Mouse (Mus musculus) kidney, postnatal 0 days (tissue): ENCODE data around the gene Efcab6. TPM values are rescaled to one million over a fixed set of nuclear protein-coding genes. Genes with fewer than 3 reads are reported as not detected.
A peak's percentile ranks its signal among the peaks of the same experiment; 100 is the strongest.

ENCODE experiments used
- ATAC-seq: fragments of 200-750 bp; cut with Nextera tagmentation; replicated peaks from 2 replicates; pipeline ENCODE4 v1.8.0; 2017; ENCODE audit warnings: low read depth, moderate number of reproducible peaks, moderate TSS enrichment, moderate library complexity; ENCODE audit not compliant: low FRiP score
- DNase-seq: peaks from one replicate; pipeline ENCODE4 v3.0.0-alpha.2; 2016; ENCODE audit warnings: low spot score
- H3K27ac ChIP-seq: fragments of 300-500 bp; sonication (generic); 2 replicates; pipeline ENCODE4 v1.5.1; 2014; ENCODE audit warnings: mild to moderate bottlenecking
- H3K27me3 ChIP-seq: fragments of 300-500 bp; sonication (generic); 2 replicates; pipeline ENCODE4 v1.6.1; 2014; ENCODE audit warnings: low read length, mixed read lengths; ENCODE audit not compliant: insufficient read depth
- H3K36me3 ChIP-seq: fragments of 300-500 bp; sonication (generic); 2 replicates; pipeline ENCODE4 v1.6.1; 2014; ENCODE audit warnings: low read length, mixed read lengths; ENCODE audit not compliant: insufficient read depth
- H3K4me1 ChIP-seq: fragments of 300-500 bp; sonication (generic); replicated peaks from 2 replicates; pipeline ENCODE4 v1.6.1; 2014; ENCODE audit warnings: antibody characterized with exemption, low read length, mixed read lengths; ENCODE audit not compliant: insufficient read depth
- H3K4me2 ChIP-seq: fragments of 300-500 bp; sonication (generic); 2 replicates; pipeline ENCODE4 v1.6.1; 2014; ENCODE audit warnings: mild to moderate bottlenecking, low read length, moderate library complexity, mixed read lengths
- H3K4me3 ChIP-seq: fragments of 300-500 bp; sonication (generic); replicated peaks from 2 replicates; pipeline ENCODE4 v1.5.1; 2014; ENCODE audit warnings: low read depth, low read length
- H3K9ac ChIP-seq: fragments of 300-500 bp; sonication (generic); 2 replicates; pipeline ENCODE4 v1.6.1; 2014; ENCODE audit warnings: low read depth, low read length
- H3K9me3 ChIP-seq: fragments of 300-500 bp; sonication (generic); replicated peaks from 2 replicates; pipeline ENCODE4 v1.6.1; 2016; ENCODE audit warnings: low read length, inconsistent platforms, mixed read lengths
- CTCF ChIP-seq: IDR thresholded peaks from 2 replicates; pipeline ENCODE4 v1.5.1; 2016; ENCODE audit warnings: antibody characterized with exemption, low read depth, mild to moderate bottlenecking, moderate library complexity
- WGBS: fragments of 180-500 bp; shearing (Covaris S2); extraction: QIAGEN DNeasy Blood & Tissue Kit; methylation state at CpG from one replicate; pipeline ENCODE4 v1.1.7; 2014; 5-methylcytosine and 5-hydroxymethylcytosine counted together
- polyA plus RNA-seq: library from polyadenylated mRNA; unstranded; fragments of >200 nt; fragmentation: Nextera tagmentation; extraction: Ambion mirVana; gene quantifications from 2 replicates; pipeline ENCODE4 v1.2.1, GENCODE M21; 2015

The Efcab6 gene
- polyA plus RNA-seq, 1 experiment from 2014 or later = 0.63 TPM

- no peak for DNase-seq
- WGBS = 77% methylated on average over 3 of the region's 3 CpGs
- Histone ChIP-seq H3K4me1 (no peaks in the 10 kb centered on the region), H3K9ac (no peak overlapping the region), H3K4me3 (no peak overlapping the region), H3K27ac (no peak overlapping the region), H3K36me3 (no peaks in the 10 kb centered on the region), H3K27me3 (no peaks in the 10 kb centered on the region), H3K4me2 (no peak overlapping the region), H3K9me3 (no peaks in the 10 kb centered on the region)
- no peak for TF ChIP-seq CTCF
- ATAC-seq = no peak
These were observed 66.1 kb downstream of the Efcab6 start for GRCm38 (mm10) chr15:83999071-83999470.

- ATAC-seq (no peak), DNase-seq (no peak)
- WGBS = 45% methylated on average over 7 of the region's 7 CpGs
- 0 out of 2 replicates have a peak overlapping the region, but pooled peaks have one; percentile 42 for H3K27ac ChIP-seq
- no peak overlapping the region for H3K9ac ChIP-seq
- TF ChIP-seq CTCF = no peak
- H3K9me3 ChIP-seq = no peaks in the 10 kb centered on the region
- no peaks in the 10 kb centered on the region for H3K27me3 ChIP-seq
- peak overlapping the region; percentile 37 for H3K4me2 ChIP-seq
- no peak overlapping the region for H3K4me3 ChIP-seq
- H3K4me1 ChIP-seq = no peaks in the 10 kb centered on the region
- no peaks in the 10 kb centered on the region for H3K36me3 ChIP-seq
These were observed 66.6 kb downstream of the Efcab6 start for GRCm38 (mm10) chr15:83998586-83998985.

- Histone ChIP-seq H3K36me3 (no peaks in the 10 kb centered on the region), H3K27me3 (no peaks in the 10 kb centered on the region), H3K4me3 (no peak overlapping the region), H3K9me3 (no peaks in the 10 kb centered on the region), H3K4me2 (peak overlapping the region; percentile 37), H3K9ac (no peak overlapping the region), H3K27ac (peak overlapping the region; percentile 42; the same call in 1 of the 2 replicates), H3K4me1 (no peaks in the 10 kb centered on the region)
- 2% methylated on average over 19 of the region's 19 CpGs for WGBS
- TF ChIP-seq CTCF = no peak
- peak; percentile 46; the same call in 1 of the 2 replicates for ATAC-seq
- DNase-seq = peak; percentile 83
These were observed 67.1 kb downstream of the Efcab6 start for GRCm38 (mm10) chr15:83998115-83998514.

- ATAC-seq = no peak
These were observed 67.6 kb downstream of the Efcab6 start for GRCm38 (mm10) chr15:83997550-83997949.

GRCm38 (mm10) chr15:83996864-83997263, 68.3 kb downstream of the Efcab6 start:
- Histone ChIP-seq H3K9ac (no peak overlapping the region), H3K9me3 (no peaks in the 10 kb centered on the region), H3K27ac (peak overlapping the region; percentile 36; the same call in 1 of the 2 replicates), H3K36me3 (no peaks in the 10 kb centered on the region), H3K4me3 (no peak overlapping the region), H3K4me1 (no peaks in the 10 kb centered on the region), H3K4me2 (no peak overlapping the region), H3K27me3 (no peaks in the 10 kb centered on the region)
- WGBS = 59% methylated on average over 7 of the region's 7 CpGs
- DNase-seq (peak; percentile 56), ATAC-seq (no peak)
- TF ChIP-seq CTCF = no peak

More at GRCm38 (mm10) chr15:83997550-83997949, 67.6 kb downstream of the Efcab6 start:
- Histone ChIP-seq H3K4me3 (no peak overlapping the region), H3K9ac (no peak overlapping the region), H3K4me2 (no peak overlapping the region), H3K9me3 (no peaks in the 10 kb centered on the region), H3K4me1 (no peaks in the 10 kb centered on the region), H3K27me3 (no peaks in the 10 kb centered on the region), H3K27ac (0 out of 2 replicates have a peak overlapping the region, but pooled peaks have one; percentile 36), H3K36me3 (no peaks in the 10 kb centered on the region)
- 17% methylated on average over 4 of the region's 4 CpGs for whole genome bisulfite sequencing
- peak; percentile 48; the same call in 1 of the 2 replicates for TF ChIP-seq CTCF
- peak; percentile 54 for DNase-seq

GRCm38 (mm10) chr15:83992191-83992590, 73.0 kb downstream of the Efcab6 start:
- Histone ChIP-seq H3K27me3 (no peaks in the 10 kb centered on the region), H3K4me1 (no peaks in the 10 kb centered on the region), H3K4me3 (no peak overlapping the region), H3K9me3 (no peaks in the 10 kb centered on the region), H3K27ac (no peak overlapping the region), H3K4me2 (no peak overlapping the region), H3K36me3 (no peaks in the 10 kb centered on the region), H3K9ac (no peak overlapping the region)
- 87% methylated on average over 15 of the region's 15 CpGs for WGBS
- DNase-seq (no peak), ATAC-seq (no peak)
- TF ChIP-seq CTCF = no peak

- 10% methylated on average over 3 of the region's 3 CpGs for WGBS
- peak; percentile 77 for ATAC-seq
These were observed 73.7 kb downstream of the Efcab6 start for GRCm38 (mm10) chr15:83991461-83991860.

More at GRCm38 (mm10) chr15:83991461-83991860, 73.7 kb downstream of the Efcab6 start:
- TF ChIP-seq CTCF = no peak
- Histone ChIP-seq H3K27ac (no peak overlapping the region), H3K4me2 (no peak overlapping the region), H3K4me1 (no peaks in the 10 kb centered on the region), H3K27me3 (no peaks in the 10 kb centered on the region), H3K4me3 (no peak overlapping the region), H3K9me3 (no peaks in the 10 kb centered on the region), H3K9ac (no peak overlapping the region), H3K36me3 (no peaks in the 10 kb centered on the region)
- DNase-seq = peak; percentile 79
